Mouse (Mus musculus): ENCODE results near the gene Tns3. TPM values are rescaled to one million over a fixed set of nuclear protein-coding genes. Genes with fewer than 3 reads are reported as not detected.

The Tns3 gene
- polyA plus RNA-seq, 1 experiment from 2014 or later = 58.1 TPM

GRCm38 (mm10) chr11:8656448-8657393 is 7.6 kb downstream of the Tns3 start:
- Histone ChIP-seq H3K27ac (ENCODE audit: low read length) (peak overlapping the region; percentile 56; the same call in 1 of the 2 replicates), H3K9me3 (ENCODE audit: control insufficient read depth, low read length) (peaks cover 3% of the 10 kb centered on the region; the same call in 1 of the 2 replicates), H3K4me1 (replicated peaks; ENCODE audit: control insufficient read depth, insufficient read depth, low read length) (peaks cover 69% of the 10 kb centered on the region), H3K4me3 (ENCODE audit: low read length) (no peak overlapping the region), H3K27me3 (ENCODE audit: control insufficient read depth, insufficient read depth, low read depth, low read length) (no peaks in the 10 kb centered on the region), H3K9ac (ENCODE audit: low read length) (no peak overlapping the region), H3K36me3 (ENCODE audit: control insufficient read depth, insufficient read depth, low read length) (0 out of 2 replicates have a peak, but pooled peaks cover 2% of the 10 kb centered on the region), H3K4me2 (ENCODE audit: low read depth, low read length) (no peak overlapping the region)
- WGBS = 55% methylated on average over 12 of the region's 12 CpGs
- no peak for ATAC-seq (ENCODE audit: low read depth)

DNA sequence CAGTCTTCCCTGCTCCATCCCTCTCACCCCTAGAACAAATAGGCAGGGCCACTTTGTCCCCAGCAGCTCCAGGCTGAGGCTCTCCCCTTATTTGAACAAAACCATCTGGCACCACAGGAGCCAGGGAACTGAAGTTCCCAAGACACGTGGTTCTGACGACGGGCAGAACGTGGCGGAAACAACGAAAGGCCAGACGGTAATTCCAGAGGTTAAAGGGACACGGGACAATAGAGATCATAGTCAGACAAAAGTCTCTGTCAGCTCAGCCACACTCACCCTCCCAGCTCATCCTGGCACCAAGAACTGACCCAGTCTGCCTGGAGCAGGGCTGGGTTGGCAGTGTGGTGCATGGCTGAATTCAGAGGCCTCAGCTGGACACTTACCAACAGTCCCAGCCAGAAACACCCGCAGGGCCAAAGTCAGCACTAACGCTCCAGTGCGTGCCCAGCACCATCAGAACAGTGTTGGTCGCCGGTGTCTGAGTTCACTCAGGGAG is 10.5 kb downstream of the Tns3 start:
- WGBS = 21% methylated on average over 13 of the region's 13 CpGs
- 0 out of 2 replicates have a peak, but pooled peaks cover 2% of the 10 kb centered on the region for H3K36me3 ChIP-seq (ENCODE audit: control insufficient read depth, insufficient read depth, low read length)
- ATAC-seq (ENCODE audit: low read depth) = peak; percentile 68
- peak overlapping the region; percentile 61 for H3K27ac ChIP-seq (ENCODE audit: low read length)
- peaks cover 53% of the 10 kb centered on the region for H3K4me1 ChIP-seq (replicated peaks; ENCODE audit: control insufficient read depth, insufficient read depth, low read length)
- H3K27me3 ChIP-seq (ENCODE audit: control insufficient read depth, insufficient read depth, low read depth, low read length) = no peaks in the 10 kb centered on the region
- peak overlapping the region; percentile 30 for H3K9ac ChIP-seq (ENCODE audit: low read length)
- H3K9me3 ChIP-seq (ENCODE audit: control insufficient read depth, low read length) = peaks cover 3% of the 10 kb centered on the region; the same call in 1 of the 2 replicates
- no peak overlapping the region for H3K4me2 ChIP-seq (ENCODE audit: low read depth, low read length)
- no peak overlapping the region for H3K4me3 ChIP-seq (ENCODE audit: low read length)

- H3K27me3 ChIP-seq (ENCODE audit: control insufficient read depth, insufficient read depth, low read depth, low read length) = no peaks in the 10 kb centered on the region
- 0 out of 2 replicates have a peak, but pooled peaks have one; percentile 26 for ATAC-seq (ENCODE audit: low read depth)
- H3K4me1 ChIP-seq (replicated peaks; ENCODE audit: control insufficient read depth, insufficient read depth, low read length) = peaks cover 53% of the 10 kb centered on the region
- H3K9ac ChIP-seq (ENCODE audit: low read length) = peak overlapping the region; percentile 10; the same call in 1 of the 2 replicates
- H3K36me3 ChIP-seq (ENCODE audit: control insufficient read depth, insufficient read depth, low read length) = no peaks in the 10 kb centered on the region
- H3K9me3 ChIP-seq (ENCODE audit: control insufficient read depth, low read length) = no peaks in the 10 kb centered on the region; the same call in 1 of the 2 replicates
- no peak overlapping the region for H3K4me3 ChIP-seq (ENCODE audit: low read length)
- H3K4me2 ChIP-seq (ENCODE audit: low read depth, low read length) = no peak overlapping the region
- WGBS = 35% methylated on average over 10 of the region's 10 CpGs
- peak overlapping the region; percentile 61 for H3K27ac ChIP-seq (ENCODE audit: low read length)
Measured at GRCm38 (mm10) chr11:8652792-8653645, 11.3 kb downstream of the Tns3 start.

- ATAC-seq (ENCODE audit: low read depth) = no peak
- no peak overlapping the region; the same call in 1 of the 2 replicates for H3K27ac ChIP-seq (ENCODE audit: low read length)
- no peaks in the 10 kb centered on the region for H3K36me3 ChIP-seq (ENCODE audit: control insufficient read depth, insufficient read depth, low read length)
- no peaks in the 10 kb centered on the region for H3K27me3 ChIP-seq (ENCODE audit: control insufficient read depth, insufficient read depth, low read depth, low read length)
- peaks cover 48% of the 10 kb centered on the region for H3K4me1 ChIP-seq (replicated peaks; ENCODE audit: control insufficient read depth, insufficient read depth, low read length)
- no peak overlapping the region for H3K4me2 ChIP-seq (ENCODE audit: low read depth, low read length)
- no peaks in the 10 kb centered on the region for H3K9me3 ChIP-seq (ENCODE audit: control insufficient read depth, low read length)
- no peak overlapping the region for H3K9ac ChIP-seq (ENCODE audit: low read length)
- 73% methylated on average over 10 of the region's 10 CpGs for WGBS
- no peak overlapping the region for H3K4me3 ChIP-seq (ENCODE audit: low read length)
Measured at GRCm38 (mm10) chr11:8652116-8652714, 12.1 kb downstream of the Tns3 start.

GRCm38 (mm10) chr11:8651448-8652035 is 12.8 kb downstream of the Tns3 start:
- Histone ChIP-seq H3K9me3 (ENCODE audit: control insufficient read depth, low read length) (no peaks in the 10 kb centered on the region), H3K27ac (ENCODE audit: low read length) (no peak overlapping the region), H3K4me2 (ENCODE audit: low read depth, low read length) (no peak overlapping the region), H3K27me3 (ENCODE audit: control insufficient read depth, insufficient read depth, low read depth, low read length) (no peaks in the 10 kb centered on the region), H3K4me1 (replicated peaks; ENCODE audit: control insufficient read depth, insufficient read depth, low read length) (peaks cover 41% of the 10 kb centered on the region), H3K36me3 (ENCODE audit: control insufficient read depth, insufficient read depth, low read length) (no peaks in the 10 kb centered on the region), H3K4me3 (ENCODE audit: low read length) (no peak overlapping the region), H3K9ac (ENCODE audit: low read length) (no peak overlapping the region)
- no peak for ATAC-seq (ENCODE audit: low read depth)
- 81% methylated on average over 10 of the region's 10 CpGs for WGBS

DNA sequence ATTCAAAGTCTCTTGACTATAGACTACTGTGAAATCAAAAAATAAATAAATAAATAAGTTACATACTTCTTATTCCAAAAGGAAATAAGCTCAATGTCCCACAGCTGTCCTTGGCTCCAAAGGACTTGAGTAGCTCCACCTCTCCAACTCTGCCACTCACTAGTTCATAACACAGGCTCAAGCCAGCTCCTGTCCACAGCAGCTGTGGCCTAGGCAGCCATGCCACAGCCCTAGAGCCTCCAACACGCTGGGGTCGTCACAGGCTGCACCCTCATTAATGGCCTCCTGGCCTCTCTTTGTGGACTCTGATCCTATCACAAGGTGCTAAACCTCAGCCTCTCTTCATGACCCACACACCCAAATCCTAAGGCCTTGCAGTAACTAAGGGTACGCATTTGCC is 18.7 kb downstream of the Tns3 start:
- ATAC-seq (ENCODE audit: low read depth) = peak; percentile 54
- Histone ChIP-seq H3K9me3 (ENCODE audit: control insufficient read depth, low read length) (no peaks in the 10 kb centered on the region), H3K4me2 (ENCODE audit: low read depth, low read length) (no peak overlapping the region), H3K4me1 (replicated peaks; ENCODE audit: control insufficient read depth, insufficient read depth, low read length) (peaks cover 17% of the 10 kb centered on the region), H3K4me3 (ENCODE audit: low read length) (no peak overlapping the region), H3K27ac (ENCODE audit: low read length) (no peak overlapping the region), H3K27me3 (ENCODE audit: control insufficient read depth, insufficient read depth, low read depth, low read length) (no peaks in the 10 kb centered on the region), H3K36me3 (ENCODE audit: control insufficient read depth, insufficient read depth, low read length) (no peaks in the 10 kb centered on the region), H3K9ac (ENCODE audit: low read length) (no peak overlapping the region)
- WGBS = 84% methylated on average over 3 of the region's 3 CpGs

- H3K4me3 ChIP-seq (ENCODE audit: low read length) = no peak overlapping the region
- H3K4me1 ChIP-seq (replicated peaks; ENCODE audit: control insufficient read depth, insufficient read depth, low read length) = peaks cover 24% of the 10 kb centered on the region
- H3K27me3 ChIP-seq (ENCODE audit: control insufficient read depth, insufficient read depth, low read depth, low read length) = no peaks in the 10 kb centered on the region
- WGBS = 95% methylated on average over 2 of the region's 2 CpGs
- no peak overlapping the region for H3K27ac ChIP-seq (ENCODE audit: low read length)
- H3K9me3 ChIP-seq (ENCODE audit: control insufficient read depth, low read length) = no peaks in the 10 kb centered on the region
- no peak overlapping the region for H3K4me2 ChIP-seq (ENCODE audit: low read depth, low read length)
- H3K9ac ChIP-seq (ENCODE audit: low read length) = no peak overlapping the region
- H3K36me3 ChIP-seq (ENCODE audit: control insufficient read depth, insufficient read depth, low read length) = no peaks in the 10 kb centered on the region
- no peak for ATAC-seq (ENCODE audit: low read depth)
Measured at GRCm38 (mm10) chr11:8644272-8644671, 20.1 kb downstream of the Tns3 start.

- 0 out of 2 replicates have a peak, but pooled peaks have one; percentile 7 for ATAC-seq (ENCODE audit: low read depth)
- Histone ChIP-seq H3K4me1 (replicated peaks; ENCODE audit: control insufficient read depth, insufficient read depth, low read length) (peaks cover 25% of the 10 kb centered on the region), H3K27me3 (ENCODE audit: control insufficient read depth, insufficient read depth, low read depth, low read length) (no peaks in the 10 kb centered on the region), H3K27ac (ENCODE audit: low read length) (no peak overlapping the region), H3K9ac (ENCODE audit: low read length) (no peak overlapping the region), H3K4me2 (ENCODE audit: low read depth, low read length) (no peak overlapping the region), H3K4me3 (ENCODE audit: low read length) (no peak overlapping the region), H3K36me3 (ENCODE audit: control insufficient read depth, insufficient read depth, low read length) (no peaks in the 10 kb centered on the region), H3K9me3 (ENCODE audit: control insufficient read depth, low read length) (no peaks in the 10 kb centered on the region)
- WGBS = 34% methylated on average over 10 of the region's 10 CpGs
Measured at GRCm38 (mm10) chr11:8641634-8642277, 22.6 kb downstream of the Tns3 start.
